Mouse (Mus musculus) layer of hippocampus, postnatal 36 days (tissue): ENCODE results near the gene Iba57. TPM values are rescaled to one million over a fixed set of nuclear protein-coding genes. Genes with fewer than 3 reads are reported as not detected.

Source experiments
- DNase-seq, 2 experiments: peaks; one replicate each; pipeline ENCODE4 v3.0.0; 2022
- total RNA-seq, 2 experiments: library from RNA; stranded (reverse); gene quantifications; 2 replicates each; pipeline ENCODE4 v1.2.3; 2021

The Iba57 gene
- total RNA-seq, 2 experiments from 2014 or later, result 8.5 to 8.6 TPM

DNA sequence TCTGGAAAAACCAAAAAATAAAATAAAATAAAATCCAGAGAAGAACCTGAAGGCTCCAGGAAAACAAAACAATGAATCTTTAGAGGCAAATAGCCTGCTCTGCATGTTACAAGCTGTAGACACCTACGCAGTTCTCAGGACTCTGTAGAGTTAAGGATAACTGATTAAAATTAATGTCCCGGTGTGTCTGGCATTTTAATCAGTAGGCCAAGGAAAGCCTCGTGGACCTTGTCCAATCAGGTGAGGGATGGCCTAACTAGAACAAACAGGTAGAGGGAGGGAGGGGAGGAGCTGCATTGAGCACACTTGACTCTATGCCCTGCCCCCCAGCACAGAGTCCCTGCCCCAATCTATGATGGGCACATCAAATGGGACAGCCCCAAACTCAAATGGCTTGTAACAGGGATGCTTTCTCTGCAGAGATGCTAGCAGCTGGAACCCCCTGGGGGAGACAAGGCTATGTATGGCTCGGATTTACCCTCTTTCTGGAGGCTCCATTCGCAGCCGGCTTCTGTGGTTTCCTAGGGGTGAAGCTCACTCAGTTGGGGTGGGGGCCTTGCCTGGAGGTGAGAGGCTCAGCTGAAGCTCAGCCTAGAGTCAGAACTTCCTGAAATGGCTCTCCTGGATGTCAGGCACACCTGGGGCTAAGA lies 10.8 kb upstream of the Iba57 start:
- no peak for DNase-seq

DNA sequence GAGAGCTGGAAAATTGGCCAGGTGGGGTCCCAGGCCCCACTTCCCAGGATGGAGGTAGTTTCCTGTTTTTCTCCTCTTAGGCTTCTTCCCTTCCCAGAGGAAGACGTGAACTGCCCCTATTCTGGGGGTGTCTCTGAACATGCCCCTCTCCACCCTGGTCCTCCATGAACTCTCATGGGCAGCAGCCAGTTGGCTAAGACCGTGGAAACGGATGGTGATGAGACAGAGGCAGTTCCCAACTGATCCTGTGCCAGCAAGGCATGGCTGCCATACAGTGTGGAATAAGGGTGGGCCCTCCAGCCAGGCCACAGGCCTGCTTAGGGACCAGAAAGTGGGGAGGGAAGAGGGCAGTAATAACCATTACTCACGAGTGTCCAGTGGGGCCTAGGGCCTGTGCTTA lies 7.0 kb upstream of the Iba57 start:
- DNase-seq, result no peak

DNA sequence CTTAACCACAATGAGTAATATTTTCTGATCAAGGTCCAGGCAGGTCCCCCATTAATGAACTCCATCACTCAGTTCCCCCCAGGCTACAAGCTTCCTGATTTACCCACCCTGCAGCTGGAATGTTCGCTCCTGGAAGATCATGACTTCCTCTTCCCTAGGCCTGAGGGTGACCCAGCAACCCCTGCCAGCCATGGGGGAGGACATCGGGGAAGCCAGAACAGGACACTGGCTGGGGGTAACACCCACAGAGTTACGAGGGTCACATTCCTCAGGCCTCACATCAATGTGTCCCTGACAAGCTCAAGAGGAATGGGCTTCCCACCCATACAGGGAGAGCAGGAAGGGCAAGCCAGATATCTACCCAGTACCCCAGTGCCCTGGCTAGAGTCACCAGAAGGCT lies 6.3 kb upstream of the Iba57 start:
- DNase-seq, result no peak

DNA sequence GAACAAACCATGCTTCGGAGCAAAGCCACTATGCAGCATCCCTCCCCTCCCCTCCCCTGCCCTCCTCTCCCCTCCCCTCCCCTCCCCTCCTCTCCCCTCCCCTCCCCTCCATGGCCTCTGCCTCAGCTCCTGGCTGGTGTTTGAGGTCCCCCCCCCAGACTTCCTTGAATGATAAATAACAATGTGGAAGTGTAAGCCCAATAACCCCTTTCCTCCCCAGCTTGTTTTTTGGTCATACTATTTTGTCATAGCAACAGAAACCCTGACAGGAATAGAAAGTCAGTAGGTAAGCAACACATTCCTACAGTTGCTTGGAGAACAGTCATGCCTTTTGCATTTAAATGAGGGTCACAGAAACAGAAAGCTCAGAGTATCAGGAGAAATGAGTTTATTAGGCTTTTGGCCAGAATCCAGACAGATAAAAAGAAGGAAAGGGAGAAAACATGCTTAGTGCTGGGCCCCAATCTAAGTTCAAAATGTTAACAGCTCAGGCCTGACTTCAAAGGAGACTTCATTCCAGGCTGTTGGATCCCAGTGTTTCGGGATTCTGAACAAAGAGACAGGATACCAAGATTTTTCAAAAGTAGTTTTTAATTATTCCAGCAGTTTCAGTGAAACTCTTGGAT lies 2.2 kb upstream of the Iba57 start:
- DNase-seq, result no peak

DNA sequence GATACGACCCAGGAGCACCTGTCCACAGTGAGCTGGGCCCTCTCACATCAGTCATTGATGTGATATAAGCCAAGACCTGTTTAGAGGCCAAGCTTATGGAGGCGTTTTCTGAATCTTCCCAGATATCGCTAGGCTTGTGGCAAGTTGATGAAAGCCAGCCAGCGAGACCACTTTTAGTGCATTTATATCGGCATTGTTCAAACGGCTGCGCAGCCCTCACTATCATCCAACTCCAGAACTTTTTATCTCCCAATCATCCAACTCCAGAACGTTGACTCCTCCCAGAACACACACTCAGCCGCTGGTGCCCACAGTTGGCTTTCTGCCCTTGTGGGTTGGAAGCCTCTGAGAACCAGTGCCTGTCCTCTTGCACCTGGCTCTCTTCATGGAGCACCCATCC lies 845 bp upstream of the Iba57 start:
- no peak for DNase-seq

DNA sequence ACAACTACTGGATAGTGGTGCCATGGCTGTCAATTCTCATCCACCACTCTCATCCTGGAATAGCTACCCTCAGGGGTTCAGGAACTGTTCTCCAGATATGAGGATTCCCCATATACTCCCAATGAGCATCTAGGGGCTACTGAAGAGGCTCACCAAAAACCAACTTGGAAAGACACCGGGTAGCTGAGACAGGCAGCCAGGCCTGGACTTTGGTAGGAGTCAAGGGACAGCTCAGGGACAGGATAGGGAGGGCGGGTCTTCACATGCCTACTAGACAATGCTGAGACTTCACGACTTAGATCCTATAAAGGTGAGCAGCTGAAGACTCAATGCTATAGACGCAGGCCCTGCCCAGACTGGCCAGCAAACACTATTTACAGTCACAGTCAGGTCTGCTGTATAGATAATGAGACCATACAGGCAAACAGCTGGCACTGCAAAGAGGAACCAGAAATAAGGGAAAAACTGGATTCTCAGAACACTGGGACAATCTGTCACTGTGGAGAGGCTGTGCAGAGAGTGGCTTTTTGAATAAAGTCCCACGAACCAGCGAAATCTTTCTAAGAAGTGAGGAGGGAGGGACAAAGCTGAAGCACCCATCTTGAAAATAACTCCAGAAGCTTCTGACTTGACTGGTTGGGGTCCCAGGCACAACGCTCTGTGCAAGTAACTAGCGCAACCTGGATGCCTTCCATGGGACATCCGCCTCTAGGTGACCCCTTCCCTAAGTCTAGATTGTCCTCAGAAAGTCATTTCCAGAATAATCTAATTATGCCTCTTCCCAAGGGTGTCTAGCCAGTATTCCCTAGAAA lies 890 bp downstream of the Iba57 start:
- DNase-seq, result no peak

DNA sequence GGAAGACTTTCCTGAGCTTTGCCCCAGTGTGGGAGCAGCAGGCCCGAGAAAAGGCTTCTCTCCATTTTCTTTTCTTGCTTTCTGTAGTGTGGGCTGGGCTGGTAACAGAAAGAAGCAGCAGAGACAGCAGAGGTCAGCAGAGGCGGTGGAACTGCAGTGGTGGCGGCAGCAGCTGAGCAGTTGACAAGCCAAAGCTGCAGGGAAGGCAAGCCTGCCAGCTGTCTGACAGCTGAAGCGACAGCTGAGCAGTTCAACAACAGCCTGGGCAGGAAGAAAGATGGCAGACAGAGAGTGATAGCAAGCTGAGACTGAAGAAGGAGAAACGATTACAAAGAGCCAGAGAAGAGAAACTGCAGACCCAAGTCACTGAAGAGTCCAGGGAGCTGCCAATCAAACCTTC lies 2.1 kb downstream of the Iba57 start:
- DNase-seq, result no peak

DNA sequence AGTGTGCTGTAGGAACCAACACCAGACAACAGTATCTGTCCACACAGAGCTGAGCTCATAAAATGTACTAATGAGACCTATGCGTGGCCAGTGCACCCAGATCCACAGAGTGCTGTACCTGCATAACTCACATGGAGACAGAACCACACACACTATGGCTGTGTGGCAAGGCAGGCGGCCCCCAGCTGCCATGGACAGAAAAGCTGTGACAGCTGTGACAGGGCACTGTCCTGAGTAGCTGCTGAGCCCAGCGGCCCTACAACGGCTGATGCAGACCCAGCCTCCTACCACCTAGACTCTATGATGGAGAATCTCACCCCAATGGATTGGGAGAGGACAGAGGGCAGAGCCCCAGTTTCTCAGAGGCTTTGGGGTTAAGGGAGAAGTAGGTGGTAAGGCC lies 4.0 kb downstream of the Iba57 start:
- no peak for DNase-seq

DNA sequence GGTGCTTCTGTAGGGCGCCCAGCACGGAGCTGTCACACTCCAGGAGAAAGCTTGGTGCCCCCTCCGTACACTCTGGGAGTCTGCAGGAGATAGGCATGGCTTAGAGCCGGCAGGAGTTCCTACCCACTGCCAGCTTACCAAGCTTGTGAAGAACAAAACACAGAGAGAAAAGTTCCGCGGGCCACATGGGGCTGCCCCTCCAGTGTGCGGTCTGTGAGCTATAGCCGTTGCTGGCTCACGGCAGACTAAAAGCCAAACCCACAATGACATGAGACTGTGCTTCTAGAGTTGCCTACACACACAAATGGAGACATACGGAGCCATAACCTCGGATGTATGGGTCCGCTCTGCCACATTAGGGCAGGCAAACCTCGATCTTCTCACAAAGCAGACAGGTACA lies 4.4 kb downstream of the Iba57 start:
- DNase-seq, result no peak

DNA sequence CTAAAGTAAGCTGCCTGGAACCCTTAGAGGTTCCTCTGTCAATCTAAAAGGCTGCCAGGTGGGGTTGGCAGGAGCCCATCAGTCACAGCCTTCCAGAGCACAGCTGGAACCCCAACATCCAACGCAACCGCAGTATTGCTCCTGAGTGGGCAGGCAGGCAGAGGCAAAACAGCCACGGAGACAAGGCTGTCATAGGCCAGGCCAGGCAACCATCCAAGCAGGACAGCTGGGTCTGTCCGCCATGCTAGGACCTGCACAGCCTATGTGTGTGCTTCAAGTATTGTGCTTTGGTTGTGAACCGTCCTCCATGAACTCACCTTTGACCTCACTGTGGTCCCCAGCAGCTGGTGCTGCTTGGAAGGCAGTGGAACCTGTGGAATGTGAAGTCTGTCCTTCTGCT lies 7.6 kb downstream of the Iba57 start:
- no peak for DNase-seq

DNA sequence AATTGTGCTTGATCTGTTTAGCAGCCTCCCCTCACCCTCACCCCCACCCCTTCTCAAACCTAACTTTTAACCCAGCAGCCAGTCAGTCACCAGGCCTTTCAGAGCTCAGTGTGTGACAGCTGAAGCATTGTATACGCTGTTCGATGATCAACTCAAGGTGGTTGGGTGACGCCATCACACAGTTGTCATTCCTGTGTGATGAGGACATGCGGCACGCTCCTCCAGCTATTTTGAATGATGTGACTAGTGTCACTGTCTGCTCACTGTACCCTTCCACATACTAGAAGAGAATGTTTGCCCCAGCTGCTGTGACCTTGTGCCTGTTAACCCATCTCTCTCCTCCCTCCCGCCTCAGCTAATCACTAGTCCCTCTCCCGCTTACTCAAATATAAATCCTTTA lies 9.3 kb downstream of the Iba57 start:
- DNase-seq, result no peak

DNA sequence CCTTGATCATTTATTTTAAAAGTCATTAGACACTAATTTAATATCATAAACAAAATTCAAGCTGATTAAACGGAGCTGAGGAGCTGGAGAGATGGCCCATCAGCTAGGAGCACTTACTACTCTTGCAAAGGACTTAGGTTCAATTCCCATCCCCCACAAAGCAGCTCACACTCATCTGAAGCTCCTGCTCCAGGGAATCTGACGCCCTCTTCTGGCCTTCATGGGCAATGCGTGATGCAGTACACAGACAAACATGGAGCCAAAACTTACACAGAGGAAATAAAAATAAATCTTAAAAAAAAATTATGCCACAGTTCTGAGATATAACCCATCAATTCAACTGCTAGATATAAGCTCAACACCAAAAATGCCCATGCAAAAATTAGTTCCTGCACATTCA lies 11.8 kb downstream of the Iba57 start:
- no peak for DNase-seq

DNA sequence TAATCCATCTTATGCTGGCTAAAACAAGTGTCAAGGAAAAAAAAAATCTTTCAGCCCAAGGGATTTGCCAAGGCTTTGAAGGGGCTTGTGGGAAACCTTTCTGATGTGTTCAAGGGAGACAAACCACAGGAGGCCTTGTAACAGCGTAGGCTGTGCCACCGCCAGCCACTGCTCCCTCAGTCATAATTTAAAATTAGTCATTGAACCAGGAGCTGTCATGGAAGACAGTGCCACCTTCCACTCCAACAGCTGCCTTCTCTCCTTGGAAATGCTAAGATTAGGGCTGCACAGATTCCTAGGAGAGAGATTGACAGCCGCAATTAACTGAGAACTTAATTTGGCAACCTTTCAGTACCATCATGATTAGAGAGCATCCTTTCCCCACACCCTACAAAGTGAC lies 14.2 kb downstream of the Iba57 start:
- no peak for DNase-seq

DNA sequence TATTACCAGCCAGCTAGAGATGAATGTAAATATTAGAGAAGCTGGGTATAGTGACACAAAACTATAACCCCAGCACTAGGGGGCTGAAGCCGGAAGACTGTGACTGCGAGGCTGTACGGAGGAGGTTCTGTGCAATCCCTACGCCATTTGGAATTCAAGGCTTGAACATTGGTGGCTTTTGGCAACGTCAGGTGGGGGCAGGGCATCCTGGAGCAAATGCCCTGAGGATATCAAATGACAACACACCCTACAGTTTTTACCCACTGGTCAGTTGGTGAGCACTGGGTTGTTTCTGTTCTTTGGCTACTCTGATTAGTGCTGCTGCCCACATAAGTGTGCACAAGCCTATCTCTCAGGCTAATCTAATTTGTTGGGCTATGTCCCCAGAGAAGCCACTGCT lies 20.6 kb downstream of the Iba57 start:
- DNase-seq, result no peak

DNA sequence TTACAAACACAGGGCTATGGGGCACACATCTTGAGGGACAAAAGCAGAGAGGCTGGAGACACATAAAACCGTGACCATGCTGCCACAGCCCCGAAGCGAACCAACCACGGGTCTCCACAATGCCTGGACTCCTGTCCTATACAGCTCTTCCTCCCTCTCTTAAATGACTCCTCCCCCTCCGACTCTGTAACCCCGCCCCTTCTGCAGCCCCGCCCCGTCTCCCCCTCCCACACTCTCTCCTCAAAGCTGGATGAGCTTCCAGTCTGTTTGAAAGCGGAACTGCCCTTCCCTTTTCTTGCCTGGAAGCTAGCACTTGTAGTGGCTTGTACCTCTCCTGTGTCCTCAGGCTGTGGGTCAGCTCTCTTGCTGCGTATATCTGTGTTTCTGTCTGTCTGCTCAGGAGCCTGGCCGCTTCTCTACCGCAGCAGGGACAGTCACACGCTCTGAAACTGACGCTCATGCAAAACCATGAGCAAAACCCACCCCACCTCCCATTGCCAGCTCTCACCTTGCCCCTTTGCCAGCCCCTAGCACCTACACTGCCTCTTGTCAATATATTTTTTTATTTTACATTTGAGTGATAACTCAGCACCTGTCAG lies 21.7 kb downstream of the Iba57 start:
- no peak for DNase-seq

DNA sequence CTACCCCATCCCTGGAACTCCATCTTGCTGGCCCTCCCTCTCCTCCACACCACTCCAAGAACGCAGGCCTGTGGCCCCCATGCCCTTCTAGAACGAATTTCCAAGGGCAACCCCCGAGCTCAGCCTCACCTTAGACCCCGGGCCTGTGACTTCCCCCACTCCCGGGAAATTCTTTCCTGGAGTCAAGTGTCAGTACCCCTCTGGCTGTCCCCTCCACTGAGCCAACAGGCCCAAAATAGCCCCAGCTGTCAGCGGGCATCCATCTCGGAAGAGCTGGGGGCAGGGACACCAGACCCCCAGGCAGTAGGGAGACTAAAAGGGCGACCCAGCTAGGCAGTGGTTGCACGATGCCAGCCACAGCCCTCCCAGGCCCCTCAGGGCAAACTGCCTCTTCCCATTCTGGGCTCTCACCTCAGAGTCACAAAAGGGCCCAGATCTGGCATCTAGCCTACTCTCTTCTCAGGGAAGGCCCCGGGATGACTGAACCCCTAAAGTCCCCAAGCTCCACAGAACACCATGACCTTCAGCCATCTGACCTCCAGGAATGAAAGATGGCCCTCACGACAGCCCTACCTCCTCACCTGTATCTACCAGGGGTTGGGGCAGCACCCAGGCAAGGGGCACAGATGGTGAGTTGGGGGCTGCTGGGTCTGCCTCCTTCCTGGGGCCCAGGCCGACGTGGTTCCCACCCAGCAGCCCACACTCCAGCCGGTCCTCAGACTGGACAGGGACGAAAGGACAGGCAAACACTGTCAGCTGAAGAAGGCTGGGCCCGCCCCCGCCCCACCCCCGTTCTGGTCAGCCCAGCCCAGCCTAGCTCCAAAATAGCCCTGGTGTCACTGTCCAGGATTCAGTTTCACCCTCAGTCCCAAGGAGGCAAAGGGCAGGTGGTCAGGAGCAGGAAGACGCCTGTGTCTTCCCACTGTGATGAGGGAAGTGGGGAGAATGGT lies 24.7 kb downstream of the Iba57 start:
- DNase-seq, result no peak

DNA sequence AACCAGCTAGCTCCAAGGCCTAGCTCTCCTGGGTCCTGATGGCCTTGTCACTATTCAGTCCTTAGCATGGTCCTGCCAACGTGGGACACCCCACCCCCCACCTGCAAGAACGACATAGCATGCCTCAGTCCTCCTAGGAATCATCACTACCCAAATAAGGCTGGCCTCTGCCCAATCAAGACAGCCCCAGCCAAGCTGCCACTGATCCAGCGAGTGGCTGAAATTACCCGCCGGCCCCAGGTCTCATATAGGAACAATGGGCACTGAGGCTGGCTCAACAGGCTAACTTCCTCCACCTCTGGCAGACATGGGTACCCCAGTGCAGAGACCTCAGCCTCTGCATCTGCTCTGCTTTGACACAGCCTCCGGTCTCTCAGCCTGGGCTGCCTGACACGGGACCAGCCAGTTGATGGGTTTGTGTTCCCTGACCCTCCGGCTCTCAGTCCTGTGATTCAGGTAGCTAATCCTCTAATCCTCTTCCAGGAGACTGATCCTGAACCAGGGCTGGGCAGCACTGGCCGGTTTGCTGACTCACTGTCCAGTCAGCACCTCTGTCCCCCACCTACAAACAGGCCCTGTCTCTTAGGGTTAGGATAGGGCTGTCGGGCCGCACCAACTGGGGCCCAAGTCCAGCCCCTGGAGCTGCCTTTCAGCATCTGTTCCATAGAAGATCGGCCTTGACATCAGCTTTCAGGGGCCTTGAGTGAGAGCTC lies 26.4 kb downstream of the Iba57 start:
- no peak for DNase-seq

DNA sequence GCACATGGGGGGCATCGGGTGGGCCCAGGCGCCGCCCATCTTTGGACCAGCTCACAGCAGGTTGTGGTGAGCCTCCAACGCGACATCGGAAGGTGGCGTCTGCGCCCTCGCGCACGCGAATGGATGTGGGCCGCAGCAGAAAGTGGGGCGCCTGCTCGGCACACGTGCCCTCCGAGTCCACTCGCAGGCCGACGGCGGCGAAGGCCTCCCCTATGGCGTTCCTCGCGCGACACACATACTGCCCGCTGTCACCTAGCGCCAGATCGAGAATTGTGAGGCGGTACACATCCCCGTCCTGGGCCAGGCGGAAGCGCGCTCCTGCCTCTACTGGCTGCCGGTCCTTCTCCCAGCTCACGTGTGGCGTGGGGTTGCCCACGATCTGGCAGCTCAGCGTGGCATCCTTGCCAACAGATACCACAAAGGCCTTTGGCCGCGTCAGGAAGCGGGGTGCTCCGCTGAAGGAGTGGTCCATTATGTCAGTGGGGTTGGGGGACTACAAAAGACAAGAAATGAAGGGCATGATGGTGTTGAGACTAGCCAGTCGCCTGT lies 27.6 kb downstream of the Iba57 start, which contains the start of gene Obscn:
Gene Obscn (minus strand): TSS at position 499 of the 549 bp plus-strand sequence.
- no peak for DNase-seq

DNA sequence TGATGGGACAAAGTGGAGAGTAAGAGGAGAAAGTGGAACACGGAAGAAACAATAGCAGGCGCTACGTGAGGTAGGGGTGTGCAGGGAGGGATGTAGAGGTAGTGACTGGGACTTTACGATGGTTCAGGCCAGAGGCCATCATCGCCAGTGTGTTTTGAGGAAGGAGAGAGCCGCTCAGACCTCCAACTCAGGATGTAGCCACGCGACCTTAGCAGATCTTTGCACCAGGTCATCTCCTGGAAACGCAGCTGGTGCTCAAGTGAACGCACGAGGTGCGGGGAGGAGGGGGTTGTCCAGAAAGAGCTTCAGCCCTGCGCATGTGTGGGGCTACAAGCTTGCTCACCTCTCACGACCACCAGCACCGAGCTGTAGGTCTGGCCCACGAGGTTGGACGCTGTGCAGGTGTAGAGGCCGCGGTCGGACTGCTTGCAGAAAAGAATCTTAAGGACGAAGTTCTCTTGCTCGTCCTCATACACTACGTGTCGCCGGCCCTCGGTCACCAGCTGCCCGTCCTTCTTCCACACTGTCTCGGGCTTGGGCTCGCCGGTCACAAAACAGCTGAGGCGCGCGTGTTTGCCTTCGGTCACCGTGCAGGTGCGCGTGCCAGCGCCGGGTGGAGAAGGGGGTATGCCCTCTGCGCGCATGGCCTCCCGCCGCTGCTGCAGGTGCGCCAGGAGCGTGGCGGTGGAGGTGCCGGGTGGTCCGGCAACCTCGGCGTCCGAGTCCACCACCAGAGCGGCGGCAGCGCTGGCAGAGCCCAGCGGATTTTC lies 28.3 kb downstream of the Iba57 start:
- DNase-seq, result no peak

DNA sequence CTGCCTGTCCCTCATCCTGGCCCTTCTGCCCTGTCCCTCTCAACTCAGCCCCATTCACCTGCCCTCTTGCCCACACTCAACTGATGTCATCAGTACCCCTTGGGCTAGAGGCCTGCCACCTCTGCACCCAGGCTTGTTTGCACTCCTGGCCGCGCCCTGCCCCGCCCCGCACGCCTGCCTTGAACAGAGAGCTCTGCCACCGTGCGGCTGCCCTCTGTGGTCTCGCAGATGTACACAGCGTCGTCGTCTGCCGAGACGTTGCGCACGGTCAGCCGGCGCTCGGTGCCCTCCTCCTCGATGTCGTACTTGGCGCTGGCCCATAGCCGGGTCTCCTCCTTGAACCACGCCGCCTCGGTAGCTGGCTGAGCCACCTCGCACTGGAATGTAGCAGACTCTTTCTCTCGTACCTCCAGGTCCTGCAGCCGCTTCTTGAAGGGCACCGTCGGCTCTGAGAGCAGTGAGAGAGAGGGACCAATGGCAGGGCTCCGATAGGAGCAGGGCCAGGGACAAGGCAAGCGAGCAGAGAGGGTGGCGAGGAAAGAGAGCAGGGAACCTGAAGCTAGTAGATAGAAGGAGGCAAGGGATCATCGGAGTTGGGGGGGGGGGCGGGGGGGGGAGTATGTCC lies 29.1 kb downstream of the Iba57 start:
- DNase-seq, result no peak
